Mouse (Mus musculus) hindbrain, postnatal 0 days (tissue): ENCODE results near the gene Erc2. TPM values are rescaled to one million over a fixed set of nuclear protein-coding genes. Genes with fewer than 3 reads are reported as not detected.

Experiments used
- ATAC-seq: fragments of 200-750 bp; cut with Nextera tagmentation; 2 replicates; pipeline ENCODE4 v1.8.0; 2017; ENCODE audit warnings: mild to moderate bottlenecking, moderate TSS enrichment, moderate library complexity
- DNase-seq: peaks from one replicate; pipeline ENCODE4 v3.0.0-alpha.2; 2015; ENCODE audit warnings: low spot score
- H3K27ac ChIP-seq: fragments of 300-500 bp; sonication (generic); 2 replicates; pipeline ENCODE4 v1.5.1; 2014; ENCODE audit warnings: mild to moderate bottlenecking
- H3K27me3 ChIP-seq: fragments of 300-500 bp; sonication (generic); 2 replicates; pipeline ENCODE4 v1.6.1; 2014; ENCODE audit warnings: low read length, mixed read lengths; ENCODE audit not compliant: insufficient read depth
- H3K36me3 ChIP-seq: fragments of 300-500 bp; sonication (generic); 2 replicates; pipeline ENCODE4 v1.6.1; 2014; ENCODE audit warnings: low read length, mixed read lengths; ENCODE audit not compliant: insufficient read depth
- H3K4me1 ChIP-seq: fragments of 300-500 bp; sonication (generic); 2 replicates; pipeline ENCODE4 v1.6.1; 2014; ENCODE audit warnings: antibody characterized with exemption, low read length, mixed read lengths; ENCODE audit not compliant: insufficient read depth
- H3K4me2 ChIP-seq: fragments of 300-500 bp; sonication (generic); 2 replicates; pipeline ENCODE4 v1.6.1; 2014; ENCODE audit warnings: low read depth, mild to moderate bottlenecking, low read length, moderate library complexity, mixed read lengths
- H3K4me3 ChIP-seq: fragments of 300-500 bp; sonication (generic); 2 replicates; pipeline ENCODE4 v1.5.1; 2014; ENCODE audit warnings: low read length
- H3K9ac ChIP-seq: fragments of 300-500 bp; sonication (generic); replicated peaks from 2 replicates; pipeline ENCODE4 v1.6.1; 2014; ENCODE audit warnings: mild to moderate bottlenecking, low read length, moderate library complexity, mixed read lengths
- H3K9me3 ChIP-seq: fragments of 300-500 bp; sonication (generic); 2 replicates; pipeline ENCODE4 v1.6.1; 2016; ENCODE audit warnings: low read length, mixed read lengths
- CTCF ChIP-seq: IDR thresholded peaks from 2 replicates; pipeline ENCODE4 v1.5.1; 2016; ENCODE audit warnings: antibody characterized with exemption, control low read depth, low read depth
- WGBS: fragments of 180-500 bp; shearing (Covaris S2); extraction: QIAGEN DNeasy Blood & Tissue Kit; methylation state at CpG from one replicate; pipeline ENCODE4 v1.1.7; 2014; 5-methylcytosine and 5-hydroxymethylcytosine counted together
- polyA plus RNA-seq: library from polyadenylated mRNA; unstranded; fragments of >200 nt; fragmentation: Nextera tagmentation; extraction: Ambion mirVana; gene quantifications from 2 replicates; pipeline ENCODE4 v1.2.1, GENCODE M21; 2015
- total RNA-seq: library from RNA; depleted of rRNA; stranded (reverse); fragments of >200 nt; gene quantifications from 2 replicates; pipeline ENCODE4 v1.2.3, GENCODE M21; 2014

Erc2 gene
- total and polyA plus RNA-seq, 2 experiments from 2014 or later: 71.0 to 104 TPM

GRCm38 (mm10) chr14:27975661-27976060, 353.4 kb downstream of the Erc2 start:
- Histone ChIP-seq H3K4me2 (no peak overlapping the region), H3K9ac (no peak overlapping the region), H3K4me1 (no peaks in the 10 kb centered on the region), H3K9me3 (no peaks in the 10 kb centered on the region), H3K27me3 (no peaks in the 10 kb centered on the region), H3K36me3 (no peaks in the 10 kb centered on the region), H3K4me3 (no peak overlapping the region), H3K27ac (no peak overlapping the region)
- WGBS: 61% methylated on average over 1 of the region's 1 CpGs
- TF ChIP-seq CTCF: no peak
- ATAC-seq (no peak), DNase-seq (no peak)

DNA sequence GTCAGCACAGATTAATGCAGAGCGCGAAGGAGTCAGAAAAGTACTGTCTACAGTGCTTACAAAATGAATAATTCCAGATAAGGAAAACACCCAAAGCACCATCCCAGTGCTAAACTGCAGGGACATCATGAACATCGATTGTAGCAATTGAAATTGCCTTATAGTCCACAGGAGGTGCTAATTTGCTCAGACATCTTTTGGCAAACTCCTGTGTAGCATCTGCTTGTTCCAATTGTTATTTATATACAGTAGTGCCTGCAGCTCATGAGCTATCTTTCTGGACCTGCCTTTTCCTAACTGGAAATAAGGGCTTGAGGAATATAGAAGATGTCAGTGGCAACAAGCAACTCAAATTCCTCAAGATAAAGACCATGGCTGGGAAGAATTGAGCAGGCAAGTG, 362.5 kb downstream of the Erc2 start:
- peak; percentile 40; the same call in 1 of the 2 replicates for TF ChIP-seq CTCF
- Histone ChIP-seq H3K9ac (no peak overlapping the region), H3K27me3 (no peaks in the 10 kb centered on the region), H3K4me3 (no peak overlapping the region), H3K9me3 (no peaks in the 10 kb centered on the region), H3K27ac (no peak overlapping the region), H3K4me2 (no peak overlapping the region), H3K36me3 (no peaks in the 10 kb centered on the region), H3K4me1 (no peaks in the 10 kb centered on the region)
- ATAC-seq: no peak
- 63% methylated on average over 3 of the region's 3 CpGs for WGBS
- peak; percentile 49 for DNase-seq

GRCm38 (mm10) chr14:27985201-27985600, 363.0 kb downstream of the Erc2 start:
- peak; percentile 46 for DNase-seq
- no peaks in the 10 kb centered on the region for H3K27me3 ChIP-seq
- TF ChIP-seq CTCF: no peak

GRCm38 (mm10) chr14:27987422-27987821, 365.2 kb downstream of the Erc2 start:
- 70% methylated on average over 1 of the region's 1 CpGs for WGBS
- H3K4me2 ChIP-seq: no peak overlapping the region
- H3K36me3 ChIP-seq: no peaks in the 10 kb centered on the region
- H3K27me3 ChIP-seq: no peaks in the 10 kb centered on the region
- H3K27ac ChIP-seq: no peak overlapping the region
- ATAC-seq: no peak
- H3K4me1 ChIP-seq: no peaks in the 10 kb centered on the region
- no peak for DNase-seq
- no peaks in the 10 kb centered on the region for H3K9me3 ChIP-seq
- no peak overlapping the region for H3K4me3 ChIP-seq
- H3K9ac ChIP-seq: no peak overlapping the region
- TF ChIP-seq CTCF: no peak

More at GRCm38 (mm10) chr14:27985201-27985600, 363.0 kb downstream of the Erc2 start:
- 0 out of 2 replicates have a peak, but pooled peaks have one; percentile 21 for ATAC-seq
- no peak overlapping the region for H3K27ac ChIP-seq
- no peaks in the 10 kb centered on the region for H3K36me3 ChIP-seq
- no peaks in the 10 kb centered on the region for H3K4me1 ChIP-seq
- no peaks in the 10 kb centered on the region for H3K9me3 ChIP-seq
- 61% methylated on average over 5 of the region's 5 CpGs for WGBS
- no peak overlapping the region for H3K4me3 ChIP-seq
- H3K4me2 ChIP-seq: no peak overlapping the region
- H3K9ac ChIP-seq: no peak overlapping the region

DNA sequence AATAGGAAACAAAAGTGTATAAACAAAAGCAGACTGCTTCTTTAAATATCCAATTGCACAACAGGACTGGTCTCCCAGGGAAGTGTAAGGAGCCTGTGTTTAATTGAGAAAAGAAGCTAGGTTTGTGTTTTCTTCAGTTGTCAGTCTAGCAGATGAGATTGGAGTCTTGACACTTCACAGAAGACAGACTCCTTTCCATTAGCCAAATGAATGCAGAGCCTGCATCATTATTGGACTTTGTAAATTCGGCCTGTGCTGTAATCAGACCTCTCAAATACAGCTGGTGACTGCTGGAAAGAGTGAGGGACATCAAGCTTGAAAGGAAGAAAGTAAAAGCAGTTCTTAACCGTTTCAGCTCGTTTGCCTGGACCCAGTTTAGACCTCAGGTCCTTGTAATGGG, 376.3 kb downstream of the Erc2 start:
- no peak for TF ChIP-seq CTCF
- Histone ChIP-seq H3K4me3 (no peak overlapping the region), H3K27ac (no peak overlapping the region), H3K4me2 (no peak overlapping the region), H3K4me1 (no peaks in the 10 kb centered on the region), H3K9me3 (no peaks in the 10 kb centered on the region), H3K27me3 (no peaks in the 10 kb centered on the region), H3K9ac (no peak overlapping the region), H3K36me3 (no peaks in the 10 kb centered on the region)
- ATAC-seq (no peak), DNase-seq (no peak)
- 60% methylated on average over 3 of the region's 3 CpGs for WGBS

DNA sequence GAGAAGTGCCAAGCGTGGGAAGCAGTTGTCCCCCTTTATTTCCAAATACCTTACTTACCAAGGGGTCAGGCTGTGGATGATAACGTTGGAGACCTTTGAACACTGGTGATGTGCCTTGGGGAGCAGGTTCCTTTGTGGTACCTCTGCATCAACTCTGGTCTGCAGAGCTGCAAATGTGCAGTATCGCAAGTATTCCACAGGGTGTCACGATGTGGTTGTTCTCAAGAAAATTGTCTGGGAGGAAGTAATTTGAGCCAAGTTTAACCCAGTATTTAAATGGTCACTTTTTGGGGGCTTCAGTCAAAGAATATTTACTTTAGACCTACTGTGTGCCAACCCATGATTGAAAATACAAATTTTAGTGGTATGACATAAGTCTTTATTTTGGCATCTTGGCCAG, 381.8 kb downstream of the Erc2 start:
- WGBS: 48% methylated on average over 4 of the region's 4 CpGs
- no peak overlapping the region for H3K9ac ChIP-seq
- no peaks in the 10 kb centered on the region for H3K36me3 ChIP-seq
- no peaks in the 10 kb centered on the region for H3K9me3 ChIP-seq
- H3K4me3 ChIP-seq: no peak overlapping the region
- H3K4me2 ChIP-seq: no peak overlapping the region
- ATAC-seq (no peak), DNase-seq (peak; percentile 72)
- H3K27ac ChIP-seq: no peak overlapping the region
- H3K27me3 ChIP-seq: no peaks in the 10 kb centered on the region
- TF ChIP-seq CTCF: peak; percentile 75
- H3K4me1 ChIP-seq: no peaks in the 10 kb centered on the region

GRCm38 (mm10) chr14:28010536-28011280, 388.5 kb downstream of the Erc2 start:
- WGBS: 70% methylated on average over 10 of the region's 10 CpGs
- no peaks in the 10 kb centered on the region for H3K9me3 ChIP-seq
- no peak overlapping the region for H3K27ac ChIP-seq
- H3K4me3 ChIP-seq: no peak overlapping the region
- no peak overlapping the region for H3K4me2 ChIP-seq
- H3K9ac ChIP-seq: no peak overlapping the region
- H3K36me3 ChIP-seq: no peaks in the 10 kb centered on the region
- no peaks in the 10 kb centered on the region for H3K4me1 ChIP-seq
- TF ChIP-seq CTCF: no peak
- ATAC-seq (no peak), DNase-seq (no peak)
- no peaks in the 10 kb centered on the region for H3K27me3 ChIP-seq
